Mouse (Mus musculus) heart, adult 2 months (tissue): Measurements from ENCODE around the gene Crk. TPM values are rescaled to one million over a fixed set of nuclear protein-coding genes. Genes with fewer than 3 reads are reported as not detected.

ENCODE experiments used
- DNase-seq, 2 experiments: peaks; one replicate each; pipeline ENCODE4 v3.0.0; 2021
- H3K27ac ChIP-seq: fragments of 200-600 bp; 2 replicates; pipeline ENCODE4 v1.8.1; 2022
- H3K27me3 ChIP-seq: fragments of 200-500 bp; 2 replicates; pipeline ENCODE4 v1.6.1; 2012; ENCODE audit warnings: mild to moderate bottlenecking, low read length, inconsistent platforms, mixed read lengths; ENCODE audit not compliant: control insufficient read depth, insufficient read depth
- H3K36me3 ChIP-seq: fragments of 200-500 bp; 2 replicates; pipeline ENCODE4 v1.6.1; 2012; ENCODE audit warnings: low read length, inconsistent platforms; ENCODE audit not compliant: control insufficient read depth, insufficient read depth
- H3K4me1 ChIP-seq: fragments of 200-500 bp; 2 replicates; pipeline ENCODE4 v1.6.1; 2011; ENCODE audit warnings: low read length; ENCODE audit not compliant: control insufficient read depth, insufficient read depth
- H3K4me3 ChIP-seq: fragments of 200-600 bp; 2 replicates; pipeline ENCODE4 v1.8.1; 2022
- H3K79me2 ChIP-seq: fragments of 200-500 bp; replicated peaks from 2 replicates; pipeline ENCODE4 v1.6.1; 2012; ENCODE audit warnings: mild to moderate bottlenecking, inconsistent platforms, low read length, moderate library complexity, mixed read lengths; ENCODE audit not compliant: control insufficient read depth, insufficient read depth
- H3K9ac ChIP-seq: fragments of 200-500 bp; 2 replicates; pipeline ENCODE4 v1.6.1; 2012; ENCODE audit warnings: low read depth, mild to moderate bottlenecking, control low read depth, inconsistent platforms, low read length, mixed read lengths
- CTCF ChIP-seq: fragments of 200-600 bp; IDR thresholded peaks from 2 replicates; pipeline ENCODE4 v1.8.1; 2022; ENCODE audit warnings: antibody characterized with exemption, mild to moderate bottlenecking, moderate library complexity
- EP300 ChIP-seq: fragments of 200-500 bp; IDR thresholded peaks from 2 replicates; pipeline ENCODE4 v1.6.1; 2011; ENCODE audit warnings: low read depth, low read length, control low read depth; ENCODE audit not compliant: insufficient read depth
- POLR2A ChIP-seq: fragments of 200-500 bp; IDR thresholded peaks from 2 replicates; pipeline ENCODE4 v1.6.1; 2011; ENCODE audit warnings: mild to moderate bottlenecking, low read depth, low read length, control low read depth; ENCODE audit not compliant: insufficient read depth
- WGBS: fragments of 180-500 bp; shearing (Covaris S2); methylation state at CpG from one replicate; pipeline ENCODE4 v1.1.7; 2018; 5-methylcytosine and 5-hydroxymethylcytosine counted together
- intact Hi-C: fragments of 180-260 bp; cut with DNase I; formaldehyde crosslinking; loops from one replicate; pipeline ENCODE4 v1.15.1; 2025
- polyA plus RNA-seq: library from polyadenylated mRNA; depleted of rRNA; stranded (reverse); fragments of >200 nt; gene quantifications from 2 replicates; pipeline ENCODE4 v1.2.3, GENCODE M21; 2012; rRNA removed
- total RNA-seq, 2 experiments: library from RNA; stranded (reverse); gene quantifications; 2 replicates each; pipeline ENCODE4 v1.2.3; 2021

Crk gene
- total and polyA plus RNA-seq, 3 experiments: 27.6 to 90.3 (median 82.9) TPM

GRCm38 (mm10) chr11:75744761-75745160 is 65.7 kb downstream of the Crk start:
- H3K9ac ChIP-seq: no peak overlapping the region
- H3K79me2 ChIP-seq: peaks cover 17% of the 10 kb centered on the region
- DNase-seq: no peak
- peaks cover 24% of the 10 kb centered on the region for H3K4me1 ChIP-seq
- no peaks in the 10 kb centered on the region for H3K27me3 ChIP-seq
- H3K36me3 ChIP-seq: peaks cover 59% of the 10 kb centered on the region
- H3K27ac ChIP-seq: no peak overlapping the region
- TF ChIP-seq EP300: no peak
- TF ChIP-seq CTCF: no peak
- TF ChIP-seq POLR2A: no peak
- intact Hi-C loops: no loop called here
- WGBS: 81% methylated on average over 3 of the region's 3 CpGs
- H3K4me3 ChIP-seq: no peak overlapping the region

DNA sequence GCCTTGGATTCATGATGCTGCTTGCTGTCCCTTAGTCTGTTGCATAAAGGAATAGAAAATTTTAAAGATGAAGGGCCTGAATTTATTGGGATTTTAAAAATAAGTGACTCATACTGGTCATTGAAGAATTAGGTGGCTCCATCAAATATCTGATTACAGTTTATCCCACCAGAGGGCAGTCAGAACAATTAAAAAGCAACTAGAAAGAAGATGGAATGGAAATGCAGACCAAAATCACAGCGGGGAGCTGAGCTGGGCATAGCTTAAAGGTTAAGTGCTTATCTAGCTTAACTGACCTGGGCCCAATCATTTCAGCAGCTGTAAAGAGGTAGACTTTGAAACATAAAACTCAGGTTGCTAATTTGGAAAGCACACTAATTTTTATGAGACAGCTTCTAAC is 71.5 kb downstream of the Crk start:
- H3K27ac ChIP-seq: no peak overlapping the region
- no peak for DNase-seq
- peaks cover 15% of the 10 kb centered on the region for H3K79me2 ChIP-seq
- 18% methylated on average over 1 of the region's 1 CpGs for WGBS
- peaks cover 26% of the 10 kb centered on the region for H3K4me1 ChIP-seq
- H3K27me3 ChIP-seq: no peaks in the 10 kb centered on the region
- TF ChIP-seq CTCF: peak; percentile 33
- no peak for TF ChIP-seq POLR2A
- intact Hi-C loops: no loop called here
- peaks cover 77% of the 10 kb centered on the region for H3K36me3 ChIP-seq
- no peak overlapping the region for H3K9ac ChIP-seq
- H3K4me3 ChIP-seq: no peak overlapping the region; the same call in 1 of the 2 replicates

- no peaks in the 10 kb centered on the region for H3K27me3 ChIP-seq
- no peak for DNase-seq
- H3K27ac ChIP-seq: no peak overlapping the region
- peaks cover 26% of the 10 kb centered on the region for H3K4me1 ChIP-seq
- H3K79me2 ChIP-seq: peaks cover 15% of the 10 kb centered on the region
- H3K9ac ChIP-seq: no peak overlapping the region
- WGBS: 37% methylated on average over 4 of the region's 4 CpGs
- peaks cover 76% of the 10 kb centered on the region for H3K36me3 ChIP-seq
- TF ChIP-seq CTCF (peak; percentile 59), POLR2A (no peak), EP300 (no peak)
- H3K4me3 ChIP-seq: no peak overlapping the region
- intact Hi-C loops: no loop called here
Measured at GRCm38 (mm10) chr11:75751082-75751481, 72.0 kb downstream of the Crk start.

Other genes starting within 250 kb of the Crk start
- not detected for gene Serpinf2, start 239.7 kb upstream of the Crk start, total RNA-seq
- gene Serpinf2, start 239.7 kb upstream of the Crk start, polyA plus RNA-seq: 0.18 and 0.61 TPM in 2 replicates
- 1 to 10 TPM; 7.0 to 8.3 TPM for gene Wdr81, start 224.5 kb upstream of the Crk start, total RNA-seq
- 6.6 and 9.6 TPM in 2 replicates for gene Wdr81, start 224.5 kb upstream of the Crk start, polyA plus RNA-seq
- gene Tlcd2, start 217.5 kb upstream of the Crk start, total RNA-seq: 1 to 10 TPM; 3.7 to 4.6 TPM
- 10.3 and 14.3 TPM in 2 replicates for gene Tlcd2, start 217.5 kb upstream of the Crk start, polyA plus RNA-seq
- 10 to 100 TPM; 84.4 to 93.2 TPM for gene Prpf8, start 192.4 kb upstream of the Crk start, total RNA-seq
- 49.0 and 86.5 TPM in 2 replicates for gene Prpf8, start 192.4 kb upstream of the Crk start, polyA plus RNA-seq
- 10 to 100 TPM; 40.5 to 48.8 TPM for gene Rilp, start 169.2 kb upstream of the Crk start, total RNA-seq
- 39.2 and 62.0 TPM in 2 replicates for gene Rilp, start 169.2 kb upstream of the Crk start, polyA plus RNA-seq
- 1 to 10 TPM; 7.6 to 8.5 TPM for gene Scarf1, start 165.7 kb upstream of the Crk start, total RNA-seq
- gene Scarf1, start 165.7 kb upstream of the Crk start, polyA plus RNA-seq: 18.1 and 21.6 TPM in 2 replicates
- 10 to 100 TPM; 13.7 to 14.6 TPM for gene Slc43a2, start 147.6 kb upstream of the Crk start, total RNA-seq
- gene Slc43a2, start 147.6 kb upstream of the Crk start, polyA plus RNA-seq: 13.1 and 13.6 TPM in 2 replicates
- 10 to 100 TPM; 96.6 to 99.1 TPM for gene Pitpna, start 91.2 kb upstream of the Crk start, total RNA-seq
- 57.2 and 95.9 TPM in 2 replicates for gene Pitpna, start 91.2 kb upstream of the Crk start, polyA plus RNA-seq
- gene Inpp5k, start 48.3 kb upstream of the Crk start, total RNA-seq: 10 to 100 TPM; 24.5 to 30.2 TPM
- 42.8 and 59.8 TPM in 2 replicates for gene Inpp5k, start 48.3 kb upstream of the Crk start, polyA plus RNA-seq
- 100 to 1,000 TPM in 1 of 2 experiments, 10 to 100 TPM in 1; 96.9 to 105 TPM for gene Myo1c, start 28.8 kb upstream of the Crk start, total RNA-seq
- 68.7 and 94.7 TPM in 2 replicates for gene Myo1c, start 28.8 kb upstream of the Crk start, polyA plus RNA-seq
- gene Ywhae, start 53.6 kb downstream of the Crk start, total RNA-seq: 100 to 1,000 TPM; 503 to 554 TPM
- gene Ywhae, start 53.6 kb downstream of the Crk start, polyA plus RNA-seq: 206 and 352 TPM in 2 replicates
- gene Doc2b, start 116.8 kb downstream of the Crk start, total RNA-seq: under 1 TPM; 0.52 to 0.61 TPM
- 0.14 and 0.41 TPM in 2 replicates for gene Doc2b, start 116.8 kb downstream of the Crk start, polyA plus RNA-seq